Mouse (Mus musculus): Measurements from ENCODE around the gene Mycs. TPM values are rescaled to one million over a fixed set of nuclear protein-coding genes. Genes with fewer than 3 reads are reported as not detected.

The Mycs gene
- polyA plus RNA-seq (2012; rRNA removed) = not detected in 2 replicates

GRCm38 (mm10) chrX:5469165-5469564 lies at the start of gene Mycs:
Gene Mycs (minus strand): TSS chrX:5469265.
- DNase-seq (ENCODE audit: low read depth) = no peak

- no peak for DNase-seq (ENCODE audit: low read depth)
Measured at GRCm38 (mm10) chrX:5468022-5468421, 1.0 kb downstream of the Mycs start.

Other genes with a start within 250 kb of the Mycs start
- gene Btbd35f7, start 199.8 kb upstream of the Mycs start, polyA plus RNA-seq (2012; rRNA removed) = not detected in 2 replicates

Measured in gonadal fat pad, adult 2 months (tissue).